Mouse (Mus musculus): ENCODE data around the gene Aspdh.

Aspdh gene

DNA sequence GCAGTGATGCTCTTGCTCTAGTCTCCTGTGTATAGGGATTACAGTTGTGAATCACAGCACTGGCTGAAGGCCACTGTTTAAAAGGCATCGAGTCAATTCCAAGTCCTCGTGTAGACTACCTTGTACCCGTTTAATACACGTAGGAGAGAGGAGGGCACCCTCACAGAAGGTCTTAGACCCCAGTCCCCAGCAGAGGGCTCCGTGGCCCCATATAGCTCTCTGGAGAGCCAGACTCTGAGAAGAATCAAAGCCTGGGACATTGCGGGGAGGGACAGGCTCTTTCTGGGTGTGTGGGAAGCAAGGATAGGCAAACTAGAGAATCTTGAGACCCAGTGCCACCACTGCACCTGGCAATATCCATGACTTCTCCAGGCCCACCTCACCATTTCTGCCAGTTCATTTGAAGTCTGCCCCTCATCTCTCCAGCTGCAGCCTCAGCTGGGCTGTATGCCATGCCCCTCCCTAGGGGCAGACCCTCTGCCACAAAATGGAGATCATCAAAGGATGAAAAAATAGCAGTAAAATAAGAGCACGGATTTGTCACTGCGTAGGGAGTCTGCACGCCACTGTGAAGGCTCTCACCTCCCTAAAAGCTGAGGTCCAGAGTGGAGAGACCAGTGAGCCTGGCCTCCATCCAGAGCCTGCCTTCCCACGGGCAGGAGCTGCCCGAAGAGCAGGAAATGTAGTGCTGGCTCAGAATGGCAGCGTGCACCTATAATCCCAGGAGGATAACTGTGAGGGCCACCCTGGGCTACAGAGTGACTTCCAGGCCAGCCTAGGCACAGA lies 18.9 kb upstream of the Aspdh start:
- intact Hi-C loops (cut with DNase I): no loop called here

DNA sequence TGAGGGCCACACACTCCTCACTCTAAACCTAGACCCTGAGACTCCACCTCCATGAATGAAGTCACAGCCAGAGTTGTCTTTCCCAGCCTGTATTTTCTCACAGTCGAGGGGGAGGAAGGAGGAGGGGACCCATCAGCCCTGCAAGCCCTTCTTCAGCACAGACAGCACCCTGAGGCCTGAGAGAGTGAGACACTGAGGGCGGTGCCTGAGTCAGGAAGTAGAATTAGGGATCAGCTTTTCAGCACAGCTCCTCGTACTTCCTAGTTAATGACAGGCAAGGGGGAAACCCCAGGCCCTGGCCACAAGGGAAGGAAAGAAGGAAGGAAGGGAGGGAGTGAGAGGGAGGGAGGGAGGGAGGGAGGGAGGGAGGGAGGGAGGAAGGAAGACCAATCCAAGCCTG lies 11.9 kb upstream of the Aspdh start:
- intact Hi-C loops (cut with DNase I): no loop called here

DNA sequence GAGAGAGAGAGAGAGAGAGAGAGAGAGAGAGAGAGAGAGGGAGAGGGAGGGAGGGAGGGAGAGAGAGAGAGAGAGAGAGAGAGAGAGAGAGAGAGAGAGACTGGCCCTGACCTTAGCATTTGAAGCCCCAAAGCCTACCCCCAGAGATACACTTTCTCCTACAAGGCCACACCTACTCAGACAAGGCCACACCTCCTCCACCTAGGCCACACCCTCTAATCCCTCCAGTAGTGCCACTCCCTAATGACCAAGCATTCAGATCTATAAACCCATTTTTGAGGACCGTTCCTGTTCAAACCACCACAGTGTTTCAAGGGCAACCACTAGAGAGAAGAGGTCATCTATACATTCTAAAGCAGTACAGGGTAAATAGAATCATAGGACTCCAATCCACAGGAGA lies 8.9 kb upstream of the Aspdh start:
- intact Hi-C loops (cut with DNase I): no loop called here

DNA sequence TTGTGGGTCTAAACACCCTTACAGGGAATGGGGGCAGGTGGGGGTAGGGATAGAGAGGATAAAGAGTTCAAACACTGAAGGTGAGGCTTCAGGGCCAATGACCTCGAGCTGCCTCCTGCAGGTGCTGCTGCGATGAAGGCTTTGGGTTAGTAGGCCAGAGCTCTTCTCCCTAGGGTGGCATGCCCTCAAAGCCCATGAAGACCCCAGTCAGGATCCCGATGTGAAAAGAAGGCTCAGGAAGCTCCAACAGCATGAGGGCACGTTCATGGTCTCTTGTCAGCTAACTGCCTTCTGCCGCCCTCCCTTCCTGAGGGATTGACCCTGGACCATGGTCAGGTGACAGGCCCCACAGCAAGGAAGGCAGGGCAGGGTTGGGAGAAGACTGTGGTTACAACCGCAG lies 5.1 kb upstream of the Aspdh start:
- intact Hi-C loops (cut with DNase I): no loop called here

DNA sequence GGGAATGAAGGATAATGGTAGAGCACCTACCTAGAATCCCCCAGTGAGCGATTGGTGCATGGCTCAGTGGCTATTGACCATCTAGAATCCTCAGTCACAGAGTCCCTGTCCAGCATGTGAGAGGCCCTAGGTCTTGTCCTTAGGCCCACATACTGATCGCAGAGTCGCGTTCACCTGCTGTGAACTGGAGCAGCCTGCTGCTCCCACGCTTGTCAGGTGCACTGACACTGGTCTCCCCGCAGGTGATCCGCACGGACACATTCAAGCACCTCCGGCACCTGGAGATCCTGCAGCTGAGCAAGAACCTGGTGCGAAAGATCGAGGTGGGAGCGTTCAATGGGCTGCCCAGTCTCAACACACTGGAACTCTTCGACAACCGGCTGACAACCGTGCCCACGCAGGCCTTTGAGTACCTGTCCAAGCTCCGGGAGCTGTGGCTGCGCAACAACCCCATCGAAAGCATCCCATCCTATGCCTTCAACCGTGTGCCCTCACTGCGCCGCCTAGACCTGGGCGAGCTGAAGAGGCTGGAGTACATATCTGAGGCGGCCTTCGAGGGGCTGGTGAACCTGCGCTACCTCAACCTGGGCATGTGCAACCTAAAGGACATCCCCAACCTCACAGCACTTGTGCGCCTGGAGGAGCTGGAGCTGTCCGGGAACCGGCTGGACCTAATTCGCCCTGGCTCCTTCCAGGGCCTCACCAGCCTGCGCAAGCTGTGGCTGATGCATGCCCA lies 4.3 kb upstream of the Aspdh start:
- intact Hi-C loops (cut with DNase I): no loop called here

DNA sequence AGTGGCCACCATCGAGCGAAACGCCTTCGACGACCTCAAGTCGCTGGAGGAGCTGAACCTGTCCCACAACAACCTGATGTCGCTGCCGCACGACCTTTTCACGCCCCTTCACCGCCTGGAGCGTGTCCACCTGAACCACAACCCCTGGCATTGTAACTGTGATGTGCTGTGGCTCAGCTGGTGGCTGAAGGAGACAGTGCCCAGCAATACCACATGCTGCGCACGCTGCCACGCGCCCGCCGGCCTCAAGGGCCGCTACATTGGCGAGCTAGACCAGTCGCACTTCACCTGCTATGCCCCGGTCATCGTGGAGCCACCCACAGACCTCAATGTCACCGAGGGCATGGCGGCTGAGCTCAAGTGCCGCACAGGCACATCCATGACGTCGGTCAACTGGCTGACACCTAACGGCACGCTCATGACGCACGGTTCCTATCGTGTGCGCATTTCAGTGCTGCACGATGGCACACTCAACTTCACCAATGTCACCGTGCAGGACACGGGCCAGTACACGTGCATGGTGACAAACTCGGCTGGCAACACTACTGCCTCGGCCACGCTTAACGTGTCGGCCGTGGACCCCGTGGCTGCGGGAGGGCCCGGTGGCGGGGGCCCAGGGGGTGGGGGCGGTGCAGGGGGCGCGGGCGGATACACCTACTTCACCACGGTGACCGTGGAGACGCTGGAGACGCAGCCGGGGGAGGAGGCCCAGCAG lies 3.5 kb upstream of the Aspdh start:
- intact Hi-C loops (cut with DNase I): no loop called here

DNA sequence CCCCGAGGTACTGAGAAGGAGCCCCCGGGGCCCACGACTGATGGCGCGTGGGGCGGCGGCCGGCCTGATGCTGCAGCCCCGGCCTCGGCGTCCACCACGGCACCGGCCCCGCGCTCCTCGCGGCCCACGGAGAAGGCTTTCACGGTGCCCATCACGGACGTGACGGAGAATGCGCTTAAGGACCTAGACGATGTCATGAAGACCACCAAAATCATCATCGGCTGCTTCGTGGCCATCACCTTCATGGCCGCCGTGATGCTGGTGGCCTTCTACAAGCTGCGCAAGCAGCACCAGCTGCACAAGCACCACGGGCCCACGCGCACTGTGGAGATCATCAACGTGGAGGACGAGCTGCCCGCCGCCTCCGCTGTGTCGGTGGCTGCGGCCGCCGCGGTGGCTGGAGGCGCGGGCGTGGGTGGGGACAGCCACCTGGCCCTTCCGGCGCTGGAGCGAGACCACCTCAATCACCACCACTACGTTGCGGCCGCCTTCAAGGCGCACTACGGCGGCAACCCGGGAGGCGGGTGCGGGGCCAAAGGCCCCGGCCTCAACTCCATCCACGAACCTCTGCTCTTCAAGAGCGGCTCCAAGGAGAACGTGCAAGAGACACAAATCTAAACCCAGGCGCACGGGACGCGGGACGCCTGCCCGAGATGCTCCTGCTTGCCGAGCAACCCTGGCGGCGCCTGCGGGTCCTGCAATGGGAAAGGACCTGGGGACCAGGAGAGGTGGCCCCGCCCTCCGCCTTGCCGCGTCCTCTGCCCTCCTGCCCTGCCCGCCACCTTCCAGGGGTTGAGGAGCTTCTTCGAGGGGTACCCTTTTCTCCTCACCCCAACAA lies 2.8 kb upstream of the Aspdh start:
- intact Hi-C loops (cut with DNase I): no loop called here

DNA sequence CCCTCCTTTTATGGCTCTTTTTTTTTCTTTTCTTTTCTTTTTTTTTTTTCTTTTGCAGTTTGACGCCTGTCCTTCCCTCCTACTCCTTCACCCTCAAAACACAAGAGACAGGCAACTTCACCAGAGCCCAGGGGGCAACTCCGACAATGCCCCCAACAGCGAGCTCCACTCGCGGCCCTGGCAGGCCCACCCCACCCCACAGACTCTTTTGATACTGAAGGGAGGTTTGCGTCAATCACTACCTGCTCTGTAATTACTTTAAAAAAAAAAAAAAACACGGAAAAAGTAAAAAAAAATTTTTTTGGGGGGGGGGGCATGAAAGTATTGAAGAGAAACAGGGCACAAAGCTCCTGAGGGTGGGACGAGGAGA lies 2.1 kb upstream of the Aspdh start:
- intact Hi-C loops (cut with DNase I): no loop called here

DNA sequence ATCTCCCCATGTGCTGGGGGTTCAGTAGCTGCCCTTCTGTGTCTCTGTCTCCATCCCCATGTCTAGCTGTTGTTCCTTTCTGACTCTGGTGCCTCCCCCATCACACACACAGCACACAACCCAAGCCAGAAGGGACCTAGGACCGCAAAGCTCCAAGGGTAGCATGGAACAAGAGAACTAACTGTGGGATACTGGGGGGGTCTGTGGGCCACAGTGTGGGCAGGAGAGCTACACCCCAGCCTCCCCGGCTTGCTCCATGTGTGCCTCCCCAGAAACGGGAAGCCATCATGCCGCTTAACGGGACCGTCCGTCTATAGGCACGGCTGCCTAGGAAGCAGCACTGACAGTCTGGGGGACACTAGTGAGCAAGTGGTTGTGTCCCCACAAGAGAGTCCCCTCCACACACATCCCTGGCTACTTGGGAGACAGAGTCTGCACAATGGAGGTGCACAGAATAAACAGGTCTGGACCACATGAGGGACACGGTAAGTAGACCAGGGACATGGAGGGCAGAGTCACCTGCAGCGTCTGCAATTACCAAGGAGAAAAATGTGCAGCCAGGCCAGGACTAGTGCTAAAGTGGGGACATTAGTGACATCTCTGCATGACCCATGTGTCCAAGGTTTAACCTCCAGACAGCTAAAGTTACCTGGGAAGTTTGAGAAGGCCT lies 1.5 kb upstream of the Aspdh start:
- intact Hi-C loops (cut with DNase I): no loop called here

DNA sequence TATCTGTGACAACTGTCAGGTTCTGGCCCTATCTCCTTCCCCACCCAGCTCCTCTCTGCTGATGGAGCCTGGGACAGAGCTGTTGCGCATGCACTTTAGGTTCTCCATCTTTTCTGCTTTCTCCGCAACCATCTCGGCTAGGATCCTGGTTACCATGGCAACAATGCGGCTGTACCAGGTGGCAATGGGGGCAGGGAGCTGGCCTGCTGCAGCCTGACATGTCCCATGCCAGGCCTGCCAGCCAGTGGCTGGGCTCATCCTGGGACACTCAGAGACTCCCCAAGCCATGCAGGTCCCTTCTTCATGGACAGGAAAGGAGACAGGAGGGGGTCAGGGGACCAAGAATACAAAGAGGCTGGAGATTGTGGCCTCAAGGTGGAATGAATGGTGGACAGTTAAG lies 680 bp upstream of the Aspdh start:
- intact Hi-C loops (cut with DNase I): no loop called here

DNA sequence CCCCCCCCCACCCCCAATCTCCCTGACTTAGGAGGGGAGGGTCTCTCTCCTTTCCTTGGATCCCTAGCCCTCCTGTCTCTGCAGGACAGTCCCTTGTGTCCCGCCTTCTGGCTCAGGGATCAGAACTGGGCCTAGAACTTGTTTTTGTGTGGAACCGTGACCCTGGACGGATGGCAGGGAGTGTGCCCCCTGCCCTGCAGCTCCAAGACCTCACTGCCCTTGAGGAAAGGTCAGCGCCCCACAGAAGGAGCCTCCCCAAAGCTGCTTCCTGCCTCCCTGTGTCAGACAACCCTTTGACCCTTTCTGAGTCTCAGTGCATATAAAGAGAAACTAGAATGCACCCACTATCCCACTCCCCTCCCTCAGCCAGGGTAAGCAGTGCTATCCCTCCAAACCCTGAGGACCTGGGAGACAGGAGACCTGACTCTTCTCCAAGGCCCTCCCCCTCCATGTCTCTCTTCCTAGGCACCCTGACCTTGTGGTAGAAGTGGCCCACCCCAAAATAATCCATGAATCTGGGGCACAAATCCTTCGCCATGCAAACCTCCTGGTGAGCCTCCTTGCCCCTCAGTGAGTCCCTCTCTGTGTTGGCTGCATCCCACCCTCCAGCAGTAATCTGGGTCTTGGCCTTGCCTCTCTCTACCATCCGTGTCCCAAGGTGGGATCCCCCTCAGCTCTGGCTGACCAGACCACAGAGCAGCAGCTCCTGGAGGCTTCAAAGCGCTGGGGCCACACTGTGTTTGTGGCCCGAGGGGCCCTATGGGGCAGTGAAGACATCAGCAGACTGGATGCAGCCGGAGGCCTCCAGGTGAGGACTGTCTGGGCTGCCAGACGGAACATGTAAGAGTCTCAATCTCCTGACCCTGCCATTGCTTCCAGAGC lies 1.1 kb downstream of the Aspdh start:
- intact Hi-C loops (cut with DNase I): loop anchor here (5.0 kb wide), 1 partner anchor 89 kb away; no protein-coding TSS in a partner anchor

DNA sequence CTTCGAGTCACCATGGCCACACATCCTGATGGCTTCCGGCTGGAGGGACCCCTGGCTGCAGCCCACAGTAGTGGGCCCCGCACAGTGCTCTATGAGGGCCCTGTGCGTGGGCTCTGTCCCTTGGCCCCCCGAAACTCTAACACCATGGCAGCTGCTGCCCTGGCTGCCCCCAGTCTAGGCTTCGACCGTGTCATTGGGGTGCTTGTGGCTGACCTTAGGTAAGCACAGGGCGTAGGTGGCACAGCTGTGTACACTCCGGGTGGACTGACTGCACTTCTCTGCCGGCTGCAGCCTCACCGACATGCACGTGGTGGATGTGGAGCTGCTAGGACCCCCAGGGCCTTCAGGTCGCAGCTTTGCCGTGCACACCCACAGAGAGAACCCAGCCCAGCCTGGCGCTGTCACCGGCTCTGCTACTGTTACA lies 1.7 kb downstream of the Aspdh start:
- intact Hi-C loops (cut with DNase I): loop anchor here (5.0 kb wide), 1 partner anchor 90 kb away; no protein-coding TSS in a partner anchor

DNA sequence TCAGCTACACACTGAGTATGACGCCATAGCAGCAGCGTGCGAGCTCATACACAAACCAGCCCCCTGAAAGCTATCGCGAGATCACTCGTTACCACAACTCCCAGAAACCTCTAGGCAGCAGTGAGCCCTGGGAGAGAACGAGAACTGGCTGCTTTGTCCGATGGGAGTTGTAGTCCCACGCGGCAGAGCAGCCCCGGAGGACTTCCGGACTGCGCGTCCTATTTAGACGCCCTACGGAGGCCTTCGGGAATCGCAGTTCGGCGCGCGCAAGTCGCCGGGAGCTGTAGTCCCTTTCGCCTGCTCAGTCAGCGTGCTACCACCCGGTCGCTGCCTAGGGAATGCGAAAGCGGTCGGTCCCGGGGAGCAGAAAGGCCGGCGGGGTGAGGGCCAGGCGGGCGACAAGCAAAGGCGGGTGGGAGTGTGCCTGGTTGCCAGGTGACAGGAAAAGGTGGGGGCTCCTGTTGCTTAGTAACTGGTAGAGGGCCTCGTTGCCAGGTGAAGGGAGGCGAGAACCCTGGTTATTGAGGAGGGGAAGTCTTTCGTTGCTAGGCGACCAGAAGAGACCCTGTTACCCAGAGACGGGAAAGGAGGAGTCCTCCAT lies 2.7 kb downstream of the Aspdh start, which contains the start of gene Josd2:
Gene Josd2, plus strand, starts transcription at position 170 of the 601 bp plus-strand sequence.
- intact Hi-C loops (cut with DNase I): loop anchor here (5.0 kb wide), 1 partner anchor 91 kb away; no protein-coding TSS in a partner anchor

DNA sequence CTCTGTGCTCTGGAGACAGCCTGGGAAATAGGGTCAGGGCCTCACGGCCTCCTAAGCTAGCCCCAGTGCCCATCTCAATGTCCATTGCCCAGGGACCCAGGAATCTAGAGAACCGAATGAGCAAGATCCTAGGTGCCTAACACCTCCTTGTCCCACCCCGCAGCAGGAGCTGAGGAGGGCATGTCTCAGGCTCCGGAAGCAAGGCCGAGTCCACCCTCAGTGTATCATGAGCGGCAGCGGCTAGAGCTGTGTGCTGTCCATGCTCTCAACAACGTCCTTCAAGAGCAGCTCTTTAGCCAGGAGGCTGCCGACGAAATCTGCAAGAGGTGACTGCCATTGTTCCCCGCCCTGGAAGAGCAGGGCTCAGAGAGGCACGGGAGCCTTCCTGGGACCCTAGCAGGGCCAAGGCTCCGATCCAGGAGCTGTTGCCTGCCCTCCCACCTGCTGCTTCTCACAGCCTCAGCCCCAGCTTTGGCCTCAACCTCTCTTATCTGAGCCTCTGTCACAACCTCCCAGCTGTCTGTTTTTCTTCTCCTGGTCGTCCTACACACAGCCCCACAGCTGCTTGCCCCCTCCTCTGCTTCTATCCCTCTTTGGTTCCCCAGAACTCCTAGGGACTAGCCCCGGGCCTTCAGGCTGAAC lies 3.6 kb downstream of the Aspdh start:
- intact Hi-C loops (cut with DNase I): loop anchor here (5.0 kb wide), 1 partner anchor 91 kb away; no protein-coding TSS in a partner anchor

DNA sequence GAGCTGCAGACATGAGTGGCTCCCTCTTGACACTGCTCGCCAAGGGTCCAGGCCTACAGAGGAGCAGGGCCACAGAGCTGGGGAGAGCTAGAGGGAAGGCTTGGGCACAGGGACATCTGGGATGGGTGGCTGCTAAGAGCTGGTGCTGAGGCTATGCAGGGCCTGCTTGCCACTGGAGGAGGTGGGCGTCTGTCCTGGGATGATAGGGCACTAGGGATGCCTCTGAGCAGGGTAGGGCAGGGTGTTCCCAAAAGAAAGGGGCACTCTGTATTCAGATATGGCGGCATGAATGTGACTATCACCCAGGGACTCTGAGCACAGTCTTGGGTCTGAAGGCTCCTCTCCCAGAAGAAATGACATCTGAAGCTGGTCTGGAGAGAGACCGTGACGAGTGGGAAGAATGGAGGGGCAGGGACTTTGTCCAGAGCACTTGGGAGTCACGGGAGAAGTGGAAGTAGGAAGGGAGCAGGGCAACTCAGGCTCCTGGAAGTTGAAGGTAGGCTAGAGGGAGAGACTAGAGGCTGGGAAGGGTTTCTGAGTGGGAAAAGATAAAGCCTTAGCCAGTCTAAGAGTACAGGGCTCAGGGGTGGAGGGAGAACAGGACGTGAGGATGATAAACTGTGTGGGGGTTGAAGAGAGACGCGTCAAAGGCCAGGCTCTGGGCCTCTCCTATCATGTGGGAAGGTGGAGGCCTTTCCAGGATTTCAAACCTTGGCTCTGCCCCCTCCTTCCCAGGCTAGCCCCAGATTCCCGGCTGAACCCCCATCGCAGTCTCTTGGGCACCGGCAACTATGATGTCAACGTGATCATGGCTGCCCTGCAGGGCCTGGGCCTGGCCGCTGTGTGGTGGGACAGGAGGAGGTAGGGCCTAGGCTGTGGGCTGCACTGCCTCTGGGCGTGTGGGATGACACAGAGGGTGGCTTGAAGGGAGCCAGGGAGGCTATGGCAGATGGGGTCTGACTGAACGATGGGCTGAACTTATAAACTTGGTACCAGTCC lies 4.8 kb downstream of the Aspdh start:
- intact Hi-C loops (cut with DNase I): loop anchor here (5.0 kb wide), 1 partner anchor 93 kb away; no protein-coding TSS in a partner anchor

DNA sequence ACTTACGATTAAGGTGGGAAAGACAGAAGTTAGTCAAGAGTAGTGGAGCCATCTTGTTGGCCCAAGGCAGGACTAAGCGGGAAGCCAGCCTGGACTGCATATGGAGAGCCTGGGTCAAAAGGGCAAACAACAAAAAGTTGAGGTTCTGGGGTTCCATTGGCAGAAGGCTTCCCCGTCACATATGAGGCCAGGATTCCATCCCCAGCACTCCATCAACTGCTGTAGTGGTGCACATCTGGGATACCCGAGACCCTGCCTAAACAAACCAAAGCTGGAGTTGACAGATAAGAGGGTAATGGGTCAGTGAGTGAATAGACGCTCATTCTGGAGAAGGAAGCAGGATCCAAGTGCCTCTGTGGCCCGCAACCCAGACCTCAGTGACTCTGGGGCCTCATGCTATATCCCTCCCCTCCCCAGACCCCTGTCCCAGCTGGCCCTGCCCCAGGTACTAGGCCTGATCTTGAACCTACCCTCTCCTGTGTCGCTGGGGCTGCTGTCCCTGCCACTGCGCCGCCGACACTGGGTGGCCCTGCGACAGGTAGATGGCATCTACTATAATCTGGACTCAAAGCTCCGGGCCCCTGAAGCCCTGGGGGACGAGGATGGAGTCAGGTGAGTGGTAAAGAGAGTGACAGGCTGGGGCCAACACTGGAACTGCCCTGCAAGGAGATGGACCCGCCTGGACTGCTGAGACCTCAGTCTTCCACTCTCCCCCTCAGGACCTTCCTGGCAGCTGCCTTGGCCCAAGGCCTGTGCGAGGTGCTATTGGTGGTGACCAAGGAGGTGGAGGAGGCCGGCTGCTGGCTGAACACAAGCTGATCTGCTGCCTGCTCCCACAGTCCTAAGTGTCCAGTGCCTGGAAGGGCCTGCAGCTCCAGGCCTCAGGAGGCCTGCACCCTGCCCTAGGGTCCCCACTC lies 5.8 kb downstream of the Aspdh start:
- intact Hi-C loops (cut with DNase I): no loop called here
